Mouse (Mus musculus) stomach, embryonic 16.5 days (tissue): ENCODE measurements around the gene Zbtb8a. TPM values are rescaled to one million over a fixed set of nuclear protein-coding genes. Genes with fewer than 3 reads are reported as not detected.

ENCODE experiments used
- ATAC-seq: fragments of 200-750 bp; cut with Nextera tagmentation; 2 replicates; pipeline ENCODE4 v1.8.0; 2017; ENCODE audit warnings: moderate number of reproducible peaks, moderate TSS enrichment; ENCODE audit not compliant: insufficient read depth, low FRiP score
- H3K27ac ChIP-seq: fragments of 300-500 bp; sonication (generic); 2 replicates; pipeline ENCODE4 v1.5.1; 2014; ENCODE audit warnings: low read length
- H3K27me3 ChIP-seq: fragments of 300-500 bp; sonication (generic); 2 replicates; pipeline ENCODE4 v1.6.1; 2014; ENCODE audit warnings: low read length, control low read depth, mixed read lengths; ENCODE audit not compliant: control insufficient read depth, insufficient read depth
- H3K36me3 ChIP-seq: fragments of 300-500 bp; sonication (generic); 2 replicates; pipeline ENCODE4 v1.6.1; 2014; ENCODE audit warnings: low read length; ENCODE audit not compliant: control insufficient read depth, insufficient read depth
- H3K4me1 ChIP-seq: fragments of 300-500 bp; sonication (generic); 2 replicates; pipeline ENCODE4 v1.6.1; 2014; ENCODE audit warnings: low read length, control low read depth, mixed read lengths; ENCODE audit not compliant: control insufficient read depth, insufficient read depth
- H3K4me2 ChIP-seq: fragments of 300-500 bp; sonication (generic); 2 replicates; pipeline ENCODE4 v1.6.1; 2014; ENCODE audit warnings: low read depth, low read length, mixed read lengths
- H3K4me3 ChIP-seq: fragments of 300-500 bp; sonication (generic); replicated peaks from 2 replicates; pipeline ENCODE4 v1.5.1; 2014; ENCODE audit warnings: mild to moderate bottlenecking, low read length
- H3K9ac ChIP-seq: fragments of 300-500 bp; sonication (generic); 2 replicates; pipeline ENCODE4 v1.6.1; 2014; ENCODE audit warnings: low read length
- H3K9me3 ChIP-seq: fragments of 300-500 bp; sonication (generic); replicated peaks from 2 replicates; pipeline ENCODE4 v1.6.1; 2016; ENCODE audit warnings: low read length, control low read depth; ENCODE audit not compliant: control insufficient read depth
- WGBS: fragments of 180-500 bp; shearing (Covaris S2); extraction: QIAGEN DNeasy Blood & Tissue Kit; methylation state at CpG from one replicate; pipeline ENCODE4 v1.1.7; 2014; 5-methylcytosine and 5-hydroxymethylcytosine counted together
- polyA plus RNA-seq: library from polyadenylated mRNA; unstranded; fragments of >200 nt; fragmentation: Nextera tagmentation; extraction: Ambion mirVana; gene quantifications from 2 replicates; pipeline ENCODE4 v1.2.1, GENCODE M21; 2015

The Zbtb8a gene
- polyA plus RNA-seq, 1 experiment from 2014 or later, result 17.4 TPM

- no peak overlapping the region for H3K4me3 ChIP-seq
- no peaks in the 10 kb centered on the region for H3K9me3 ChIP-seq
- no peak overlapping the region for H3K27ac ChIP-seq
- H3K9ac ChIP-seq, result no peak overlapping the region
- H3K4me2 ChIP-seq, result no peak overlapping the region
- no peaks in the 10 kb centered on the region for H3K4me1 ChIP-seq
- no peaks in the 10 kb centered on the region; the same call in 1 of the 2 replicates for H3K36me3 ChIP-seq
- ATAC-seq, result no peak
- 87% methylated on average over 12 of the region's 12 CpGs for WGBS
- H3K27me3 ChIP-seq, result no peaks in the 10 kb centered on the region
Observed at GRCm38 (mm10) chr4:129353176-129353575, 24.7 kb downstream of the Zbtb8a start.

DNA sequence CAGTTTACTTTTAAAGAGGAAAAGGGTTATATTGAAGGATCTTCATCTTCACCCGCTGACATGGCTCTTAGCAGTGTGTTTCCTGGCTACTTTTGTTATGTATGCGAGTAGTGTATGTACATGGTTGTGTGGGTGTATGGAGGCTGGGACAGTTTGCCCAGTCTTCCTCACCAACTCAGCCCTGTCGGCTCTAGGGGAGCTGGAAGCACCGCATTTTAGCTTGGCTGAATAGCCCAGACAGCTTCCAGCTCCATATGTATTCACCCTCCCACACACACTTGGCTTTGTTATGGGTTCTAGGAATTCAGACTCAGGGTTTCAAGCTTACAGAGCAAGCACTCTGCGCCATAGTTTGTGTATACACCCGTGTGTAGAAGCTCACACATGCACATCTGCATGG, 26.8 kb downstream of the Zbtb8a start:
- H3K4me3 ChIP-seq, result no peak overlapping the region
- no peaks in the 10 kb centered on the region for H3K4me1 ChIP-seq
- no peaks in the 10 kb centered on the region for H3K9me3 ChIP-seq
- no peak overlapping the region for H3K4me2 ChIP-seq
- 71% methylated on average over 6 of the region's 6 CpGs for WGBS
- no peaks in the 10 kb centered on the region for H3K36me3 ChIP-seq
- no peak for ATAC-seq
- no peaks in the 10 kb centered on the region for H3K27me3 ChIP-seq
- no peak overlapping the region for H3K9ac ChIP-seq
- H3K27ac ChIP-seq, result no peak overlapping the region

DNA sequence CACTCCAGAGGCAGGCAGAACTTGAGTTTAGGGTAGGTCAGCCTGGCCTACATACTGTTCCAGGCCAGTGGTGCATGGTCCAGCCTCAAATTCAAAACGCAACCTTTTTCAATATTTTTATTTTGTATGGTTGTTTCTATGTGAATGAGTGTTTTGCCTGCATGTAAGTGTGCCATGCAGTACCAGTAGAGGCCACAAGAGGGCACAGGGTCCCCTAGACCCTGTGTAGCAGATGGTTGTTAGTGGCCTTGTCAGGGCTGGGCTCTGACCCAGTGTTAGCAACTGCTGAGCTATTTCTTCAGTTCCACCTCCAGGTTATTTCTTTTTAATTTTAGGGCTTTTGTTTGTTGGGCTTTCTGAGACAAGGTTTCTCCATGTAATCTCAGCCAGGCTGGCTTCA, 27.3 kb downstream of the Zbtb8a start:
- H3K36me3 ChIP-seq, result no peaks in the 10 kb centered on the region
- H3K9me3 ChIP-seq, result no peaks in the 10 kb centered on the region
- 13% methylated on average over 1 of the region's 1 CpGs for whole genome bisulfite sequencing
- no peaks in the 10 kb centered on the region for H3K27me3 ChIP-seq
- H3K4me3 ChIP-seq, result no peak overlapping the region
- no peak overlapping the region for H3K4me2 ChIP-seq
- H3K27ac ChIP-seq, result no peak overlapping the region
- ATAC-seq, result peak; percentile 77; the same call in 1 of the 2 replicates
- H3K9ac ChIP-seq, result no peak overlapping the region
- H3K4me1 ChIP-seq, result no peaks in the 10 kb centered on the region

GRCm38 (mm10) chr4:129346481-129347154, 31.3 kb downstream of the Zbtb8a start:
- no peak overlapping the region for H3K4me3 ChIP-seq
- no peaks in the 10 kb centered on the region for H3K9me3 ChIP-seq
- no peak overlapping the region for H3K9ac ChIP-seq
- H3K36me3 ChIP-seq, result peaks cover 5% of the 10 kb centered on the region; the same call in 1 of the 2 replicates
- no peaks in the 10 kb centered on the region for H3K4me1 ChIP-seq
- no peak for ATAC-seq
- 77% methylated on average over 15 of the region's 15 CpGs for WGBS
- no peak overlapping the region for H3K4me2 ChIP-seq
- no peak overlapping the region for H3K27ac ChIP-seq
- H3K27me3 ChIP-seq, result no peaks in the 10 kb centered on the region

DNA sequence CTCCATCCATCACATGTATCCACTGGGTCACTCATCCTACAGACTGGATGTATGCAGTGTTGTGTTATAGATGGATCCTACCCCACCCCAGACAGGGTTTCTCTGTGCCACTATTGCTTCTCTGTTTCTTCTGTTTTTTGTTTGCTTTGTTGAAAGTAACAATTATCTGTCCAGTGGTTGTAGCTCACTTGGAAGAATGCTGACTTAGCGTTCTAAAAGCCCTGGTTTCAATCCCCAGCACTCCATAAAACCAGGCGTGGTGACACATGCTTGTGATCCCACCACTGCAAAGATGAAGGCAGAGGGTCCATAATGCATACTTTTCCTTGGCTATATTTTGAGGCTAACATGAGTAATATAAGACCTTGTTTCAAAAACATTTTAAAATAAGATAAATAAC, 35.2 kb downstream of the Zbtb8a start:
- no peak for ATAC-seq
- Histone ChIP-seq H3K9ac (no peak overlapping the region), H3K4me1 (no peaks in the 10 kb centered on the region; the same call in 1 of the 2 replicates), H3K4me3 (no peak overlapping the region), H3K36me3 (peaks cover 5% of the 10 kb centered on the region; the same call in 1 of the 2 replicates), H3K27ac (no peak overlapping the region), H3K4me2 (no peak overlapping the region), H3K9me3 (no peaks in the 10 kb centered on the region), H3K27me3 (no peaks in the 10 kb centered on the region)
- WGBS, result 86% methylated on average over 2 of the region's 2 CpGs

DNA sequence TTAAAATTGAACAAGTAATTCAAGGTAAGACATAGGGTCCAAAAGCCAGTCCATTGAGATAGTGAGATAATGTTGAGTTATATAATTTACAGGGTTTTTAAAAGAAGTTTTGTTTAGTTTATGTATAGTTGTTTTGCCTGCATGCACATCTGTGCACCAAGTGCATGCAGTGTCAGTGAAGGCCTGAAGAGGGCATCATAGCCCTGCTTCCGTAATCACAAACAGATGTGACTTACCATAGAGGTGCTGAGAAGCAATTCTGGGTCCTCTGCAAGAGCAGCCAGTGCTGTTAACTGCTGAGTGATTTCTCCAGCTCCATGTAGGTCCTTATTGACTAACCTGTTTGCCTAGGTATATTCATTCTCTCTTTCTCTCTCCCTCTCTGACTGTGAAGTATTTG, 36.0 kb downstream of the Zbtb8a start:
- no peaks in the 10 kb centered on the region for H3K27me3 ChIP-seq
- H3K9me3 ChIP-seq, result no peaks in the 10 kb centered on the region
- ATAC-seq, result no peak
- no peak overlapping the region for H3K4me2 ChIP-seq
- H3K36me3 ChIP-seq, result peaks cover 5% of the 10 kb centered on the region; the same call in 1 of the 2 replicates
- no peaks in the 10 kb centered on the region; the same call in 1 of the 2 replicates for H3K4me1 ChIP-seq
- 77% methylated on average over 1 of the region's 1 CpGs for WGBS
- no peak overlapping the region for H3K4me3 ChIP-seq
- H3K9ac ChIP-seq, result no peak overlapping the region
- no peak overlapping the region for H3K27ac ChIP-seq

DNA sequence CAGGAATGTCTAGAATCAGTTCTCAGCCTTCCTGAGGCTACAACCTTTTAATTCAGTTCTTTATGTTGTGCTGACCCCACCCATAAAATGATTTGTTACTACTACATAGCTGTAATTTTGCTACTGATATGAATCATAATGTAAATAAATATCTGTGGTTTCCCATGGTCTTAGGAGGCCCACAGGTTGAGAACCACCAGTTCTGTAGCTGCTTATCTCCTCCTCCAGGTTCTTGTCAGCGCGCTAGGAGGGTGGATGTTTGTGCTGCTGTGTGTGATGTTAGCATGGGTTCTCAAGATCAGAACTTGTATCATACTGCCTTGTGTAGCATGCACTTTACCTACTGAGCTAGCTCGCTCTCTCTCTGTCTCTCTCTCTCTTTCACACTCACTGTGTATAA, 38.2 kb downstream of the Zbtb8a start:
- no peaks in the 10 kb centered on the region for H3K9me3 ChIP-seq
- no peak overlapping the region for H3K4me3 ChIP-seq
- H3K27ac ChIP-seq, result no peak overlapping the region
- peaks cover 3% of the 10 kb centered on the region; the same call in 1 of the 2 replicates for H3K4me1 ChIP-seq
- no peak overlapping the region for H3K9ac ChIP-seq
- H3K36me3 ChIP-seq, result peaks cover 5% of the 10 kb centered on the region; the same call in 1 of the 2 replicates
- no peak overlapping the region for H3K4me2 ChIP-seq
- H3K27me3 ChIP-seq, result no peaks in the 10 kb centered on the region
- WGBS, result 86% methylated on average over 3 of the region's 3 CpGs
- no peak for ATAC-seq

DNA sequence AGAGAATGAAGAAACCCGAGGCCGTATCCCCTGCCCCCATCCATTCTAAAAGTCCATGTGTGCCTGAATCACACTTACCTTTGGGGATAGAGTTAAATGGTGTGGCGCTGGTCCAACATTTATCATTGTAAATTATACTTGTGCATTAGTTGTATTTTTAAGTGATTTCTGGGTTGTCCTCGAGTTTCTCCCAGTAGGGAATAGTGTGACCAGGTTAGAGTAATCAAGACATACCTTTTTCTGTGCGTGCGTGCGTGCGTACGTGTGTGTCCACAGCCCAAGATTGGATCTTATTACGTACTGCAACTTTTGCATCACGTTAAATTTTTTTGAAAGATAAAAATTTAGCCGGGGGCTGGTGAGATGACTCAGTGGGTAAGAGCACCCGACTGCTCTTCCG, 41.6 kb downstream of the Zbtb8a start:
- Histone ChIP-seq H3K9ac (peak overlapping the region; percentile 84), H3K9me3 (no peaks in the 10 kb centered on the region), H3K27ac (peak overlapping the region; percentile 100), H3K4me2 (peak overlapping the region; percentile 76), H3K36me3 (peaks cover 6% of the 10 kb centered on the region; the same call in 1 of the 2 replicates), H3K4me1 (peaks cover 27% of the 10 kb centered on the region), H3K4me3 (peak overlapping the region; percentile 73), H3K27me3 (no peaks in the 10 kb centered on the region)
- ATAC-seq, result no peak
- WGBS, result 41% methylated on average over 14 of the region's 14 CpGs

- under 1% methylated on average over 73 of the region's 73 CpGs for WGBS
- H3K4me3 ChIP-seq, result peak within 1 kb of the TSS; percentile 95
Observed at GRCm38 (mm10) chr4:129335216-129336074, 42.5 kb downstream of the Zbtb8a start, which contains the start of the genes Rbbp4 and Zbtb8os. Rbbp4 (minus strand) TSS chr4:129335370. Zbtb8os (plus strand) TSS chr4:129335695.

More at GRCm38 (mm10) chr4:129335216-129336074, 42.5 kb downstream of the Zbtb8a start, which contains the start of the genes Rbbp4 and Zbtb8os:
- H3K4me1 ChIP-seq, result peaks cover 27% of the 10 kb centered on the region
- peak within 1 kb of the TSS; percentile 78 for H3K4me2 ChIP-seq
- H3K9me3 ChIP-seq, result no peaks in the 10 kb centered on the region
- H3K9ac ChIP-seq, result peak within 1 kb of the TSS; percentile 90
- ATAC-seq, result peak; percentile 98
- H3K36me3 ChIP-seq, result peaks cover 6% of the 10 kb centered on the region; the same call in 1 of the 2 replicates
- H3K27ac ChIP-seq, result peak within 1 kb of the TSS; percentile 100
- H3K27me3 ChIP-seq, result no peaks in the 10 kb centered on the region
